Mouse (Mus musculus): ENCODE data around the gene Pold1.

Gene Pold1

DNA sequence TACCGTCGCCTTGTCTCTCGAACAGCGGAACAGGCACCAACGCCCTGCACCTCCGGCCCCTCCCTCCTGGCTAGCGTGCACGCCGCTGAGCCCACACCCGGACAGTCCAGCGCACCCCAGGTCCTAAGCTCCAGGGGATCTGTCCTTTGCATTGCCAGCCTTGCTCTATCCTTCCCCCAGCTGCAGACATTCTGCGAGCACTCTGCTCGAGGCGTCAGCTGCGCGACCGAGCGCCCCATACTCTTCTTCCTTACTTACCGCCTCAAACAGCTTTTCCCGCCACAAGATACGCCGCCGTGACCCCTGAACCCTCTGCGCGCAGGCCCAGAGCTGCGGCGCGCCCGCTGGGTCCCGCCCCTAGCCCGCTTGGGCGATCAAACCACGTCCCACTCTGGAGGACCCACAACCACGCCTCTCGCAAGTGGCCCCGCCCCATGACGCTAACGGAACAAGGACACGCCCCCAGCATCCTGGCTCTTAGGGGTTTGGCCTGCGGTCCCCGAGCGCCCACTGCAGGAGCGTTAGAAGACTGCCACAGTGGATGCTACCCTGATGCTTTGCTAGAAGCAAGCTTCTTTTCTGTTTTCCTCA, at the start of gene Pold1:
Gene Pold1, minus strand, starts transcription at position 353 of the 591 bp plus-strand sequence.
- DNase-seq: peak; percentile 99

DNA sequence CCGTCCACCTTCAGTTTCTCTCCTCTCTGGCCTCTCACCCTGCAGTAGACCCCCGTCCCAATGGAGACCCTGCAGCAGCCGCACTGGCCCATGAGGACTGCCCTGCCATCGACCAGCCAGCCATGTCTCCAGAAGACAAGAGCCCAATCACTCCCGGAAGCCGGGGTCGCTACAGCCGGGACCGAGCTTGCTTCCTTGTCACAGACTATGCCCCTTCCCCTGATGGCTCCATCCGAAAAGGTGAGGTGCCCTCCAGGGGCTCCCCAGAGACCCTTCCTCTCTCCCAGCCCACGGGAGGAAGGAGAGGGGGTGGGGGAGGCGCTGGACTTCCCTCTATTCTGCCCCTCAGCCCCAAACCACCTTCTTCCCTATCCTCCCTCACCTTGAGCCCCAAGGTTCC, 49.7 kb upstream of the Pold1 start:
- DNase-seq: no peak

DNA sequence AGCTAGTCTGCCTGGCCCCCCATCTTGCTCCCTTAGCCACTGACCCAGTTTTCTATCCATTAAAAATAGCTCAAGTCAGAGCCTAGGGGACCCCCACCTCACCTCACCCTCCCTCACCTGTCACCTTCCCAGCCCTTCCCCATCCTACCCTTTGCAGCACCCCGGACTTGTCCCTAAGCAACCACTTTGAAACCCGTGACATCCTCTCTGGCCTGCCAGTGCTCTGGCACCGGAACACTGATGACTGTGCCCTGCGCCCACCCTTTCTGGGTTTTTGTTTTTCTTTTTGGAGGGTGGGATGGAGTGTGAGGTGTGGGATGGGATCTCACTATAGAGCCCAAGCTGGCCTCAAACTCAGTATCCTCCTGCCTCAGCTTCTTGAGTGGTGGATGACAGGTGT, 49.0 kb upstream of the Pold1 start:
- DNase-seq: no peak

DNA sequence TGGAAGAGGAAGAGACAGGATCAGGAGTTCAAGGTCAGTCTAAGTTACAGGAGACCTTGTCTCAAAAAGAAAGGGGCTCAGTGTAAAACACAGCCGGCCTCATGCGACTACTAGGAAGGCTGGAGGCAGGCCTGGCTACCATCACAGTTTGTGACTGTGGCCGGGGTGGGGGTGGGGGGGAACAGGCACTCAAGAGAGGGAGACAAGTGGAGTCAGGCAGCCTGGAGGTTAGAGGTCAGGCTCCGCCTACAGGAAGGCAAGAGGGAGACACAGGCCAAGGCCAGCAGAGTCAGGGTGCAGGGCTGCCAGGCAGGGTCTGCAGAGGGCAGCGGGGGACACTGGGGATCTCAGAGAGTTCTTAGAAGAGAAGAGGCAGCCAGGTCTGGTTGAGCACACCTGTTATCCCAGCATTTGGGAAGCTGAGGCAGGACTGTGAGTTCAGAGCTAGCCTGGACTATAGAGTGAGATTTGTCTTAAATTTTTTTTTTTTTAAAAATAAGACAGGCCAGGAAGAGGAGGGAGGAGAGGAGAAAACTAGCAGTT, 48.4 kb upstream of the Pold1 start:
- no peak for DNase-seq

DNA sequence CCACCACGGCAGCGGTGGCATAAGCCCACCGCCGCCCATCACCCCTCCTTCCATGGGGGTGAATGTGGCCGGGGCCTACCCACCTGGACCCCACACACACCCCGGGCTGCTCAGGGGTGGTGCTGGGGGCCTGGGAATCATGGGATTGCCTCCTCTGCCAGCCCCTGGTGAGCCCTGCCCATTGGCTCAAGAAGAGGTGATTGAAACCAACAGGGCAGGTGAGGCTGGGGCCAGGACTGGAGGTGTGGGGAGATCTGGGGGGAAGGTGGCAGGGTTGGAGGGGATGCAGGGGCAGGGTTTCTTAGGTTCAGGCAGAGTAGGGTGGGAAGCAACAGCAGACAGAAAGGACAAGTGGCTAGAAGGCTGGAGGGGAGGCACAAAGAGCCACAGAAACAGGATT, 47.4 kb upstream of the Pold1 start:
- DNase-seq: no peak

DNA sequence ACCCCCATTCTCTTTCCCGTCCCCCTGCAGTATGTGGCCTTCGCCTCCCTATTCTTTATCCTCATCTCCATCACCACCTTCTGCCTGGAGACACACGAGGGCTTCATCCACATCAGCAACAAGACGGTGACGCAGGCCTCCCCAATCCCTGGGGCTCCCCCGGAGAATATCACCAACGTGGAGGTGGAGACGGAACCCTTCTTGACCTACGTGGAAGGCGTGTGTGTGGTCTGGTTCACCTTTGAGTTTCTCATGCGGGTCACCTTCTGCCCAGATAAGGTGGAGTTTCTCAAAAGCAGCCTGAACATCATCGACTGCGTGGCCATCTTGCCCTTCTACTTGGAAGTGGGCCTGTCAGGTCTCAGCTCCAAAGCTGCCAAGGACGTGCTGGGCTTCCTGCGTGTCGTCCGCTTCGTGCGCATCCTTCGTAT, 46.5 kb upstream of the Pold1 start:
- DNase-seq: no peak

DNA sequence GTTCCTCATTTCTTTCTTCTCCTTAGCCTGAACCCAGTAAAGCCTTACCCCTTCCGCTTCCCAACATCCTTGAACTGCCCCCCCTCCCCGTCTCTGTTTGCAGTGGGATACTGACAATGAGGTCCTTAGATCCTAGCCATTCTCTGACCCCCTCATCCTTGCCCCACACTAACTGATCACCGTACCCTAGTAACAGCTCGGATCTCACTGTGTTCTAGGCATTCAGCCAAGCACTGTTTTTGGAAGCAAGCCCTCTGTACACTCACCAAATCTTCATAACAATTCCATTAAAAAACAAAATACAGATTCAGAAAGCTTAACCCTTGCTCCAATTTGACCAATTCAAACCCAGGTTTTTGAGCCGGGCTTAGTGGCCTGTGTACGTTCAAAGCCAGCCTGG, 45.6 kb upstream of the Pold1 start:
- DNase-seq: no peak

- peak; percentile 35 to 39 for DNase-seq
Observed at GRCm38 (mm10) chr7:44593775-44594174, 45.1 kb upstream of the Pold1 start.

DNA sequence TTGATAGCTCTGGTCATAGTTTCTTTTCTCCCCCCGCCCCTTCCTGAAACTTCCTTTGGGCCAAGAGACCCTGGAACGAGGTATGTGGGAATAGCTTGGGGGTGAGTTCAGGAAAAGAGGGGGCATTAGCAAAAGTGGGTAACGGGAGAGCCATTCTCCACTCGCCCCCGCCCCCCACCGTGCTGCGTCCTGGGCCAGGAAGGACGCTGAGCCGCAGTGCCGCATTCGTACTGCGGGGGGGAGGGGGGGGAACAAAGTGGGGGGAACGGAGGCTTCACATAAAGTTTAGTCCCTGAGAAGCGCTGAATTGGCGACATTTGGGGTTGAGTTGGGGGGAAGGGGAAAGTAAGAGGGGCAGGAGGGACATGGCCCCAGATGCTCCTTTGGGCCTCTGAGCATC, 44.4 kb upstream of the Pold1 start:
- DNase-seq: no peak

GRCm38 (mm10) chr7:44591348-44592116, 42.9 kb upstream of the Pold1 start:
- no peak for DNase-seq

- DNase-seq: peak; percentile 58 to 70
Observed at GRCm38 (mm10) chr7:44590402-44591347, 42.0 kb upstream of the Pold1 start, which contains the start of gene Kcnc3. TSS of gene Kcnc3 (plus strand) at chr7:44590664.

GRCm38 (mm10) chr7:44589946-44590345, 41.3 kb upstream of the Pold1 start:
- DNase-seq: no peak

DNA sequence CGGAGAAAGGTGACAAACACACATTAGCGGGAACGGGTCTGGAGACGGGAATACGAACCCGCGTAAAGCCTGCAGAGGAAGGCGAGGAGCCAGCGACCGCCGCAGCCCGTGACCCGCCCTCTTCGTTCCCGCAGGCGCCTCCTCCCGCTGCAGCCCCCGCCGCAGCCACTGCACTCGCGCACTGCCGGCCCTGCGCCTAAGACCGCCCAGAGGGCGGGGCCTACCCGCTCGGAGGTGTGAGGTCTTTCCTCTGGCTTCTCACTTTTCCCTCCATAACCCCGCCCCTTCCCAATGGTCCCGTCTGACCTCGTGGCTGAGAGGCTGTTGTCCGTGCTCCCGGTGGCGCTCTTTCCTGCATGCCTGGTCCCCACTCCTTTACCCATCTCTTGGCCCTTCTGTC, 40.5 kb upstream of the Pold1 start:
- peak; percentile 28 to 31 for DNase-seq

- no peak for DNase-seq
Observed at GRCm38 (mm10) chr7:44588338-44588737, 39.7 kb upstream of the Pold1 start.

DNA sequence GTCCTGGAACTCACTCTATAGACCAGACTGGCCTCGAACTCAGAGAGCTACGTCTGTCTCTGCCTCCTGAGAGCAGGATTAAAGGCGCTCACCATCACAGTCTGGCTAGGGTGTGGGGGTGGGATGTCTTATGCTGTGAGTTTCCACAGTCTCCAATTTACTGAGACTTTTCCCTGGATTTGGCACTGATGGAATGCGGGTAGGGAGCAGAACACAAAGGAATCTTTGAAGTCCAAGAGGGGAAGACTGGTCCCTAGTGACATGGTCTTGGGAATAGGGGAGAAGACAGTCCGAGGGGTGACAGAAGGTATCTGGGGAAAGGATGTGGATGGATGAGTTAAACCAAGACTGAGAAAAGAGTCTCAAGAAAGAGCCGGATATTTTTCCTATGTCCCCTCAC, 39.0 kb upstream of the Pold1 start:
- DNase-seq: no peak

- no peak for DNase-seq
Observed at GRCm38 (mm10) chr7:44586930-44587329, 38.3 kb upstream of the Pold1 start.

DNA sequence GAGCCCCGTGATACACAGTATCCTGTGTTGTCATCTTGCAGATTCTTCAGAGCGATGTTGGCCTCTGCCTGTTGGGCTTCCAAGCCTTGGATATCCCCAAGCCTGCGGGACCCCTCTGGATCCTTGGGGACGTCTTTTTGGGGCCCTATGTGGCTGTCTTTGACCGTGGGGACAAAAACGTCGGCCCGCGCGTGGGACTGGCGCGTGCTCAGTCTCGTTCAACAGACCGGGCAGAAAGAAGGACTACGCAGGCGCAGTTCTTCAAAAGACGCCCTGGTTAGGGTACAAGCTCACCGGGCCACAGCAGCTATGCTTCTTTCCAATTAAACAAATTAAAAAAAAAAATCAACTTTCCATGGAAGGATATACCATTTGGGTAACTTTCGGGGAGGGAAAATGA, 37.9 kb upstream of the Pold1 start:
- no peak for DNase-seq

- DNase-seq: no peak
Observed at GRCm38 (mm10) chr7:44585606-44586005, 37.0 kb upstream of the Pold1 start.

GRCm38 (mm10) chr7:44584921-44585320, 36.3 kb upstream of the Pold1 start:
- DNase-seq: no peak

DNA sequence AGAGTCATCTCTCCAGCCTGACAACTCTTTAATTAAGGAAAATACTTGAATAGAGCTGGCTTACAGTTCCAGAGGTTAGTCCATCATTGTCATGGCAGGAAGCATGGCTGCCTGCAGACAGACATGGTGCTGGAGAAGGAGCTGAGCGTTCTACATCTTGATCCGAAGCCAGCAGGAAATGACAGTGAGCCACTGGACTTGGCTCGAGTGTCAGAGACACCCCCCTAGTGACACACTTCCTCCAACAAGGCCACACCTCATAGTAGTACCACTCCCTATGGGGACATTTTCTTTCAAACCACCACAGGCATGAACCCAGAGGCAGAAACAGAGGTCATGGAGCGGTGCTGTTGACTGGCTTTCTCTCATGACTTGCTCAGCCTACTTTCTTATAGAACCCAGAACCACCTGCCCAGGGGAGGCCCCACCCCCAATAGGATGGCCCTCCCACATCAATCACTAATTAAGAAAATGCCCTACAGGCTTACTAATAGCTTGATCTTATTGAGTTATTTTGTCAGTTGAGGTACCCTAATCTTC, 35.7 kb upstream of the Pold1 start:
- DNase-seq: no peak

GRCm38 (mm10) chr7:44583146-44583545, 34.5 kb upstream of the Pold1 start:
- DNase-seq: no peak

GRCm38 (mm10) chr7:44582709-44583108, 34.1 kb upstream of the Pold1 start:
- DNase-seq: no peak

- no peak for DNase-seq
Observed at GRCm38 (mm10) chr7:44581637-44582036, 33.0 kb upstream of the Pold1 start.
